Mouse (Mus musculus): ENCODE measurements at regions not wholly inside any gene's neighbourhood (a gene's known extent, or its start where the extent isn't known, plus 50 kb on each side); places are given as distances from the start of the nearest gene placed in this dataset.

GRCm38 (mm10) chr11:51911481-51911880 is 54.0 kb upstream of the Jade2 start:
- WGBS (ENCODE audit: insufficient replicate concordance), result 73% methylated on average over 3 of the region's 3 CpGs
- H3K4me2 ChIP-seq, result no peak overlapping the region
- 0 out of 2 replicates have a peak, but pooled peaks cover 2% of the 10 kb centered on the region for H3K27me3 ChIP-seq (ENCODE audit: control insufficient read depth, insufficient read depth, low read length)
- H3K9me3 ChIP-seq (replicated peaks; ENCODE audit: control insufficient read depth, low read length), result no peaks in the 10 kb centered on the region
- no peak overlapping the region for H3K27ac ChIP-seq (ENCODE audit: low read depth, low read length)
- H3K4me1 ChIP-seq (ENCODE audit: control insufficient read depth, insufficient read depth, low read length), result peaks cover 12% of the 10 kb centered on the region
- H3K9ac ChIP-seq (ENCODE audit: low read depth, low read length), result no peak overlapping the region
- H3K36me3 ChIP-seq (ENCODE audit: control insufficient read depth, insufficient read depth, low read length), result no peaks in the 10 kb centered on the region
- H3K4me3 ChIP-seq (ENCODE audit: low read depth, low read length), result no peak overlapping the region
- ATAC-seq (replicated peaks; ENCODE audit: insufficient number of reproducible peaks, low FRiP score, low TSS enrichment), result no peak

- Histone ChIP-seq H3K36me3 (ENCODE audit: control insufficient read depth, insufficient read depth, low read length) (no peaks in the 10 kb centered on the region), H3K27ac (ENCODE audit: low read depth, low read length) (peak overlapping the region; percentile 92), H3K4me2 (peak overlapping the region; percentile 85), H3K27me3 (ENCODE audit: control insufficient read depth, insufficient read depth, low read length) (no peaks in the 10 kb centered on the region), H3K4me3 (ENCODE audit: low read depth, low read length) (peak overlapping the region; percentile 44), H3K9ac (ENCODE audit: low read depth, low read length) (peak overlapping the region; percentile 68), H3K4me1 (ENCODE audit: control insufficient read depth, insufficient read depth, low read length) (peaks cover 18% of the 10 kb centered on the region), H3K9me3 (replicated peaks; ENCODE audit: control insufficient read depth, low read length) (no peaks in the 10 kb centered on the region)
- WGBS (ENCODE audit: insufficient replicate concordance), result 10% methylated on average over 8 of the region's 8 CpGs
- no peak for ATAC-seq (replicated peaks; ENCODE audit: insufficient number of reproducible peaks, low FRiP score, low TSS enrichment)
These were observed 51.8 kb upstream of the Cdkn2aipnl start for GRCm38 (mm10) chr11:51915656-51916032.

GRCm38 (mm10) chr11:51916033-51916929 is 51.2 kb upstream of the Cdkn2aipnl start:
- H3K36me3 ChIP-seq (ENCODE audit: control insufficient read depth, insufficient read depth, low read length), result no peaks in the 10 kb centered on the region
- H3K9ac ChIP-seq (ENCODE audit: low read depth, low read length), result peak overlapping the region; percentile 68
- no peaks in the 10 kb centered on the region for H3K9me3 ChIP-seq (replicated peaks; ENCODE audit: control insufficient read depth, low read length)
- peak overlapping the region; percentile 92 for H3K27ac ChIP-seq (ENCODE audit: low read depth, low read length)
- H3K4me1 ChIP-seq (ENCODE audit: control insufficient read depth, insufficient read depth, low read length), result peaks cover 18% of the 10 kb centered on the region
- no peaks in the 10 kb centered on the region for H3K27me3 ChIP-seq (ENCODE audit: control insufficient read depth, insufficient read depth, low read length)
- H3K4me2 ChIP-seq, result peak overlapping the region; percentile 85
- WGBS (ENCODE audit: insufficient replicate concordance), result under 1% methylated on average over 29 of the region's 29 CpGs
- peak overlapping the region; percentile 44 for H3K4me3 ChIP-seq (ENCODE audit: low read depth, low read length)
- ATAC-seq (replicated peaks; ENCODE audit: insufficient number of reproducible peaks, low FRiP score, low TSS enrichment), result peak; percentile 83
